Mouse (Mus musculus) cerebellum, adult 8-10 months (tissue): ENCODE data around the gene Dcaf5.
A peak's percentile ranks its signal among the peaks of the same experiment; 100 is the strongest.

Experiments used
- DNase-seq: peaks from one replicate; pipeline ENCODE4 v3.0.0; 2022

Gene Dcaf5

DNA sequence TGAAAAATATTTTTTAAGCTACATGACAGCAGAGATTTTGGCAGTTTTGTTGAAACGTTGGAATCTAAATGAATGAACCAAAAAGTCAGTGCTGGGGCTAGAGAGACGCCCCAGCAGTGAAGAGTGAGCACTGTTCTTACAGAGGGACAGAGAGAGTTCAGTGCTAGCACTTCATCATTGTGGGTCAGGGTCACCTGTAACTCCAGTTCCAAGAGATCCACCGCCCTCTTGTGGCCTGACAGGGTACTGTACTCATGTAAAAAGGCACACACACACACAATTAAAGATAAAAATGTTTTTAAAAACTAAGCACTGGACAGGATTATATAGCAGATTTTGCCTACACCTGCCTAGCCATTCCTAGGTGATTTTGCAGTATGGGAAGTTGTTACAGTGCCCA, 29.8 kb downstream of the Dcaf5 start:
- no peak for DNase-seq

GRCm38 (mm10) chr12:80404139-80404538, 32.3 kb downstream of the Dcaf5 start:
- DNase-seq = no peak

DNA sequence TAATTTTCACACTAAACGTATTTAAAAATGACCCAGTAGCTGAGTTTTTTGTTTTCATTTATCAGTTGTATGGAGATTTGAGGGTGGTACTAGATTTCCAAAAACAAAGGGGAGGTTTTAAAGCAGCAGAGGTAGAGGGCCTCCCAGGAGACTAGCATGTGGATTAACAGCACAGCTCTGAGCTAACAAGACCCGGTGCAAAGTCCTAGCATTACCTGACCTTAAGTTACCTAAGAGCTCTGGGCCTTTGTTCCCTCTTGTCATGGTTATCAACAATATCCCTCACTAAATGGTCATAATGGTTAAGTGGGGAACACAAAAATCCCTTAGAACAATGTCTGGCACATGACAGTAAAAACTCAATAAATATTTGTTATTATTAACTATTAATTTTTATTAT, 37.3 kb downstream of the Dcaf5 start:
- DNase-seq = no peak

GRCm38 (mm10) chr12:80396397-80396796, 40.0 kb downstream of the Dcaf5 start:
- DNase-seq = no peak

GRCm38 (mm10) chr12:80395270-80395669, 41.1 kb downstream of the Dcaf5 start:
- no peak for DNase-seq

- DNase-seq = peak; percentile 41
Observed at GRCm38 (mm10) chr12:80394045-80394444, 42.4 kb downstream of the Dcaf5 start.

- no peak for DNase-seq
Observed at GRCm38 (mm10) chr12:80389448-80389847, 47.0 kb downstream of the Dcaf5 start.

DNA sequence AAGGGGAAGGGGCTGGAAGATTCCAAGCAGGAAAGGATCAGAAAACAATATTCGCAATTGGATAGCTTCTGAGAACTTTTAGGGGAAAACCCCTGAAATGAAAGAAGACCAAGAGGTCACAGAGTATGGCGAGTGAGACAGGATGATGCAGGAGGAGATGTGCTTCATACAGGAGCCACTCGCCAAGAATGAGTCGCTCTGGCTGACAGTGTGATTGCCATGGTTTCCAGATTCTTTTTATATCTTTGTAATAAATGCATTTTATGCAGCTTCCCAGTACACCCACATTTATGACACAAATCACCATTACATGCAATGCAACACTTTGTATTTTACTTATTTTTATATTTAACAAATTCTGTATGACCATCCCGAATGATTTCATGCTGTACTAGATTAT, 49.1 kb downstream of the Dcaf5 start:
- no peak for DNase-seq

DNA sequence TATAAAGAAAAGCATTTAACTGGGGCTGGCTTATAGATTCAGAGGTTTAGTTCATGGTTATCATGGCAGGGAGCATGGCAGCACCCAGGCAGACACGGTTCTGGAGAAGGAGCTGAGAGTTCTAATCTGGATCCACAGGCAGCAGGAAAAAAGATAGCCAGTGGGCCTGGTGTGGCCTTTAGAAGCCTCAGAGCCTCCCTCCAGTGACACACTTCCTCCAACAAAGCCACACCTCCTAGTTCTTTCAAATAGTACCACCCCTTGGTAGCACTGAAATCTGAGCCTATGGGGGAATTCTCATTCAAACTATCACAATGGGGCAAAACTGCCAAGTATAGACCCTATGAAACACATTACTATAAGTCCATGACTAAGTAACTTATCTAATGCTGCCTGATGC, 51.0 kb downstream of the Dcaf5 start:
- no peak for DNase-seq

DNA sequence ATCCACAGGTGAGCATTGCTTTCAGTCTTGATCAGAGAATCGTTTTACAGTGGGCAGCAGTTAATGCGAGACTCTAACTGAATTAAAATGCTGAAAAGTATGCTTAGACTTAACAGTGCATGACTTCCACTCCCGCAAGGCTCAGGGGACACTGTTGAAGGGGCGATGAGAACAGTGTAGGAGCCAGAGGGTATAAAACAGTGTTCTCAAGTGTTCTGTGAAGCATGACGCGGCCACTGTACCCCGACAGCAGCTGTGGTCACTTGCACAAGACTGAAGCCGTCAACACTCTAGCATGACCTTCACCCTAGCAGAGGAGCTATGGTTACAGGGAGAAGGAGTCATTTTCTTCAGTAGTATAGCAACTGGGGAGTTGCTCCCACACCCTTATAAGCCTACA, 52.9 kb downstream of the Dcaf5 start:
- no peak for DNase-seq

- no peak for DNase-seq
Observed at GRCm38 (mm10) chr12:80382794-80383193, 53.6 kb downstream of the Dcaf5 start.

DNA sequence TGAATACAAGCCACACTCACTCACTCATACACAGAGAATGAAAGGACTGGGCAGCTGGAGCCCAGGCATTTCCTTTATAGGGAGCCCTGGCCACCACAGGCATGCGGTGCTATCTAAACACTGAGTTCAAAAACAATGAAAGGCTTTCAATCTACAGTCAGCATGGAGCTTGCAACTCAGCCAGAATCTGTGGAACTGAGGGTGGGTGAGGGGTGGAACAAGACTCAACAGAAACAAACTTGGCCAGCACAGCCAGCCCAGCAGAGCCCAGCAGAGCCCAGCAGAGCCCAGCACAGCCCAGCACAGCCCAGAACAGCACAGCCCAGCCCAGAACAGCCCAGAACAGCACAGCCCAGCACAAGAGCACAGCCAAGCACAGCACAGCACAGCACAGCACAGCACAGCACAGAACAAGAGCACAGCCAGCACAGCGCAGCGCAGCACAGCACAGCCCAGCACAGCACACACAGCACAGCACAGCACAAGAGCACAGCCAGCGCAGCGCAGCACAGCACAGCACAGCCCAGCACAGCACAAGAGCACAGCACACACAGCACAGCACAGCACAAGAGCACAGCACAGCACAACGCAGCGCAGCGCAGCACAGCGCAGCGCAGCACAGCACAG, 56.5 kb downstream of the Dcaf5 start:
- no peak for DNase-seq

- DNase-seq = no peak
Observed at GRCm38 (mm10) chr12:80379393-80379792, 57.0 kb downstream of the Dcaf5 start.

GRCm38 (mm10) chr12:80377604-80378003, 58.8 kb downstream of the Dcaf5 start:
- no peak for DNase-seq

DNA sequence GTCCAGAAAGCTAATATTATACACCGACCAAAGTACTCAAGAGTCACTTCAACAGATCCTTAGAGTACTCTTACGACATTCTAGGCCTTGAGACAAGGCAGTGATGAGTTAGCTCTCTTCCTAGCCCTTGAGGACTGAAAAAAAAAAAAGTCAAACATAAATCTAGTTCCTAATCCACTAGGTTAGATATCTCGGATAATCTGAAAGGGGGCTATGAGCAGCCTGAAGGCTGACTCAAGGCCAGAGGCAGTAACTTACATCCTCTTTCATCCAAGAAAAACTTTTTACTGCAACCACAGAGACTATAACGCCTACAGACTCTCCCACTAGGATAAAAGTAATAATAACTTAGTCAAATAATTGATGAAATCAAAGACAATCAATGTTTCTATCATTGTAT, 60.7 kb downstream of the Dcaf5 start:
- DNase-seq = no peak

GRCm38 (mm10) chr12:80374736-80375135, 61.7 kb downstream of the Dcaf5 start:
- no peak for DNase-seq

DNA sequence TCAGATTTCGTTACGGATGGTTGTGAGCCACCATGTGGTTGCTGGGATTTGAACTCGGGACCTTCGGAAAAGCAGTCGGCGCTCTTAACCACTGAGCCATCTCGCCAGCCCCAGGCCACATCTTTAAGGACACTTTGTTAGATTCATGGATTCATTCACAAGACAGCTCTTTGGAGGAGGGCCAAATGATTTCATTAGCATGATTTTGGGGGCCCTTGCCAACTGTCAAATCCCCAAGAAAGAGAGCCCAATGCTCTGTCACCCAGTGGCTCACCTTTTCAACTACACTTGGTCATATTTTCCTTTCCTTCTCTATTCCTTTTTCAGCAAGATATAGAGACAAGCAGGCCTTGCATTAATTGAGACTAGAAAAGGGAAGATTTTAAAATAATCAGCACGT, 63.5 kb downstream of the Dcaf5 start:
- DNase-seq = no peak

DNA sequence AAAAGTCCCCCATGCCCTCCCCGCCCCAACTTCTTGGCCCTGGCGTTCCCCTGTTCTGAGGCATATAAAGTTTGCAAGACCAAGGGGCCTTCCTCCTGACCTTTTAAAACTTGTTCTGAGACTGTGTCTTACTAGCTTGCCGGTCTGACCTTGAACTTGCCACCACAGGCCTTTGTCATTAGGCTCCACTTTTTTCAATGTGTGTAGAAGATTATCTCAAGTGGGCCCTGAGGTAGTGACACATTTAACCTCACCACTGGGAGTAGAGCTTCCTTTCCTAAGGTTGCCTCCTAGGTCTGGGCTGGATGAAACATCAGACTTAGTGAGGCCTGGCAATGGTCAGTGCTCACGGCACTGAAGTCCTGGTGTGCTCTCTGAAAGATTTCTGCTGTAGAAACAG, 69.2 kb downstream of the Dcaf5 start:
- DNase-seq = no peak

DNA sequence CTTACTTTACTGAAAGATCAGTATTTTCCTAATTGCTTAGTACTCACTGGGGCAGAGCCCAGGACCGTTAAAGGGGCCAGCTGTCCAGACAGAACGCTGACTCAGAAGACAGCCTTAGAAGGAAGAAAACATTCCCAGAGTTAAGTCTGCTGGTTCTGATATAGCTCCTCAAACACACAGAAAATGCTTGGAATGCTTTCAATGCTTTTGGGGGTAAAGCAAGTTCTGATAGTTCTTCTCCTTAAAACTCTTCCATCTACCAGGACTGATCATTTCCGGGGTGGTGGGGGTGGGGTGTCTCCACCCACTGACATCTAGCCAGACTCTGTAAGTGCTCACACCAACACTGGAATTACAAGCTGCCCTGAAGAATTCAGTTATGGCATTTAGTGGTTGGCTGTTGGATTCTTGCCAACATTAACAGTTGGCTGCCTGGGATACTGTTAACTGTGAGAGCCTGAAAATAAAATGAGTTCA, 70.4 kb downstream of the Dcaf5 start:
- DNase-seq = peak; percentile 27

GRCm38 (mm10) chr12:80365345-80365744, 71.1 kb downstream of the Dcaf5 start:
- no peak for DNase-seq

- no peak for DNase-seq
Observed at GRCm38 (mm10) chr12:80361655-80362054, 74.7 kb downstream of the Dcaf5 start.

DNA sequence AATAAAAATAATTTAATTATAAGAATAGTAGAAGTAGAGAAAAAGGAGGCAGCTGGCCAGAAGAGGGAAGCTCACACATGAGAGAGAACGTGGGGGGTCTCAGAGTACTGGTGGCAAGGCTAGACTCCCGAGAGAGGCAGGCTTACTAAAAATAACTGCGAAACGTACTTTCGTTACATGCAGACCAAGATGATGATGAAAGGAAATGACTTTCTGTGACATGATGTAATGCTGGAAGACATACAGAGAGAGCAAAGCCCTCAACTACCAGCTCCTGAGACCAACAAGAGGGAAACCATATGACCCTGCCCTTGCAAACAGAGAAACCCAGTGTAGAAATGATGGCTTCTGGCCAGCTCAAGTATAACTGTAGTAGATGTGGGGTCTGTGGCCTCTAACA, 76.1 kb downstream of the Dcaf5 start:
- DNase-seq = no peak

- DNase-seq = no peak
Observed at GRCm38 (mm10) chr12:80344777-80345231, 91.6 kb downstream of the Dcaf5 start.

GRCm38 (mm10) chr12:80340936-80341335, 95.5 kb downstream of the Dcaf5 start:
- DNase-seq = no peak

DNA sequence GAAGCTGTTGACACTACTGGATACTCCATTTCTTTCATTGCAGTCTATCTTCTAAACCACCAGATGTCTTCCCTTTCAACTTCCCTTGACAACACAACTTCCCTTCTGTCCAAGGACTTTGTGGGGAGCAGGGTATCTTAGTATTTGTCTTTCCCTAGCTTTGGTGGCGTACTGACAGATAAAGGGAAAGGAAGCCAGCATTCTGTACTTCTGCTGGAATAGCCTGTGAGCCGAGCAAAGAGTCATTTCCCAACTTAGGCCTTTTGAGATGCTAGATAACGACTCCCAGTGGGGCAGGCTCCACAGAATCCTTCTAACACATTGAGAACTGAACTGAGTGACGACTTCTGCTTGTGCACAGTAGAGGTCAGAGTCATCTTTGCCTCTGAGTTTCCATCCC, 102.2 kb downstream of the Dcaf5 start:
- DNase-seq = no peak
